Mouse (Mus musculus) lung, postnatal 0 days (tissue): ENCODE data around the gene Gzme.

Experiments used
- CTCF ChIP-seq: IDR thresholded peaks from 2 replicates; pipeline ENCODE4 v1.5.1; 2016; ENCODE audit warnings: antibody characterized with exemption, mild to moderate bottlenecking
- EP300 ChIP-seq: IDR thresholded peaks from 2 replicates; pipeline ENCODE4 v1.6.1; 2016; ENCODE audit warnings: antibody characterized with exemption, mild to moderate bottlenecking, control low read depth

DNA sequence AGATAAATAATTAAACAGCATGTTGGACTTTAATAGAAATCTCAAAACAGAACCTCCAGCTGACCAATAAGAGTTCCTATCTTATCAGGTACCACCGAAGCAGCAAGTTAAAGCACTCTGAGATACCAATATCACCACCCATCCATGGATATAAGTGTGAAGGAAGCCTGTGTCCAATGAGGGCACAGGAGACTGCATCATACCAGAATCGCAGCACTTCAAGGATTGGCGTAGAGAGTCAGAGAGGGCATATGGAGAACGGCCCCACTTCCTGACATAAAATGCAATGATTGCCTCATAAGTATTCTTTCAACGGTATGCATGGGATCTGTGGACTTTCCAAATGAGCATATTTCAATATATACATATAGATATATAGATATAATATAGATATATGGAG lies 15.4 kb downstream of the Gzme start:
- TF ChIP-seq CTCF: no peak
- no peak for TF ChIP-seq EP300
